Mouse (Mus musculus): ENCODE results near the gene Adipoq.

DNA sequence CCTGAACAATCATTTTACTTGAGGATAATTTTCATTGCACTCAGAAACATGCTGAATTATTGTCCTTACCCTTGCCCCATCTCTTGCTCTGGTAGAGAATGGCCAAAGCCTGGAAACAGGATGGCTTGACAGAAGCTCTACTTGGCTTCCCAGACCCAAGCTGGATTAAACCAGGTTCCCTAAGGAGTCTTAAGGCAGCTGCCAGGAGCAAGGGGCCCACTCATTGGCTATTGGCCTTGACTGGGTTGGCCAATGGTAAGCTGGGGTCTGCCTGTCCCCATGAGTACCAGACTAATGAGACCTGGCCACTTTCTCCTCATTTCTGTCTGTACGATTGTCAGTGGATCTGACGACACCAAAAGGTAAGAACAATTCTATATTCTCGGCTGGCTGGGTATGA is at the start of gene Adipoq:
- no peak for TF ChIP-seq CTCF (conservative IDR thresholded peaks at IDR 0.05; ENCODE audit: low read length)
- no peak for TF ChIP-seq NANOG (IDR thresholded peaks at IDR 0.05; ENCODE audit: borderline replicate concordance, low read length)
- no peak for TF ChIP-seq POU5F1 (IDR thresholded peaks at IDR 0.05; ENCODE audit: borderline replicate concordance, low read length)
